Mouse (Mus musculus) small intestine, adult 2 months (tissue): ENCODE results near the gene Ubtf. TPM values are rescaled to one million over a fixed set of nuclear protein-coding genes. Genes with fewer than 3 reads are reported as not detected.

ENCODE experiments used
- H3K27ac ChIP-seq: fragments of 200-500 bp; 2 replicates; pipeline ENCODE4 v1.5.1; 2012; ENCODE audit warnings: low read depth, low read length, control low read depth, inconsistent platforms; ENCODE audit not compliant: insufficient read depth
- H3K27me3 ChIP-seq: fragments of 200-500 bp; 2 replicates; pipeline ENCODE4 v1.6.1; 2012; ENCODE audit warnings: mild to moderate bottlenecking, moderate library complexity, low read length, inconsistent platforms; ENCODE audit not compliant: control insufficient read depth, insufficient read depth
- H3K36me3 ChIP-seq: fragments of 200-500 bp; 2 replicates; pipeline ENCODE4 v1.6.1; 2012; ENCODE audit warnings: mild to moderate bottlenecking, low read length, control low read depth, inconsistent platforms; ENCODE audit not compliant: control insufficient read depth, insufficient read depth
- H3K4me1 ChIP-seq: fragments of 200-500 bp; 2 replicates; pipeline ENCODE4 v1.6.1; 2012; ENCODE audit warnings: low read length, inconsistent platforms, mixed read lengths; ENCODE audit not compliant: control insufficient read depth, insufficient read depth, insufficient read length
- H3K4me3 ChIP-seq: fragments of 200-500 bp; 2 replicates; pipeline ENCODE4 v1.5.1; 2012; ENCODE audit warnings: low read depth, mild to moderate bottlenecking, control low read depth, inconsistent platforms, low read length, moderate library complexity
- CTCF ChIP-seq: fragments of 200-500 bp; IDR thresholded peaks from 2 replicates; pipeline ENCODE4 v1.5.1; 2012; ENCODE audit warnings: low read depth, mild to moderate bottlenecking, control low read depth, inconsistent platforms, low read length, moderate library complexity, mixed read lengths; ENCODE audit not compliant: insufficient replicate concordance, insufficient read length; ENCODE audit errors: extremely low read depth
- POLR2A ChIP-seq: fragments of 200-500 bp; IDR thresholded peaks from 2 replicates; pipeline ENCODE4 v1.6.1; 2012; ENCODE audit warnings: low read depth, mild to moderate bottlenecking, control low read depth, inconsistent platforms, low read length, moderate library complexity
- WGBS: fragments of 180-500 bp; shearing (Covaris S2); methylation state at CpG from one replicate; pipeline ENCODE4 v1.1.7; 2018; 5-methylcytosine and 5-hydroxymethylcytosine counted together
- polyA plus RNA-seq: library from polyadenylated mRNA; depleted of rRNA; stranded (reverse); fragments of >200 nt; gene quantifications from 2 replicates; pipeline ENCODE4 v1.2.3, GENCODE M21; 2012

Gene Ubtf
- polyA plus RNA-seq, 1 experiment = 17.6 TPM

- Histone ChIP-seq H3K27me3 (no peaks in the 10 kb centered on the region), H3K36me3 (peaks cover 12% of the 10 kb centered on the region), H3K27ac (peak overlapping the region; percentile 97), H3K4me3 (peak overlapping the region; percentile 100), H3K4me1 (peaks cover 14% of the 10 kb centered on the region)
- whole genome bisulfite sequencing = under 1% methylated on average over 81 of the region's 84 CpGs
- TF ChIP-seq CTCF = no peak
Measured at GRCm38 (mm10) chr11:102318576-102319409, 749 bp downstream of the Ubtf start.

- WGBS = under 1% methylated on average over 52 of the region's 77 CpGs
- TF ChIP-seq CTCF = no peak
- peak; percentile 4; the same call in 1 of the 2 replicates for TF ChIP-seq POLR2A
- Histone ChIP-seq H3K36me3 (peaks cover 19% of the 10 kb centered on the region), H3K27ac (peak overlapping the region; percentile 97), H3K27me3 (no peaks in the 10 kb centered on the region), H3K4me3 (peak overlapping the region; percentile 100), H3K4me1 (peaks cover 14% of the 10 kb centered on the region)
Measured at GRCm38 (mm10) chr11:102317901-102318575, 1.5 kb downstream of the Ubtf start.

- TF ChIP-seq CTCF = peak; percentile 18; the same call in 1 of the 2 replicates
- TF ChIP-seq POLR2A = no peak
- under 1% methylated on average over 80 of the region's 87 CpGs for WGBS
- Histone ChIP-seq H3K27ac (peak overlapping the region; percentile 100), H3K4me1 (peaks cover 14% of the 10 kb centered on the region), H3K4me3 (peak overlapping the region; percentile 100), H3K36me3 (peaks cover 26% of the 10 kb centered on the region), H3K27me3 (no peaks in the 10 kb centered on the region)
Measured at GRCm38 (mm10) chr11:102317298-102317900, 2.1 kb downstream of the Ubtf start.

GRCm38 (mm10) chr11:102316572-102317297 lies 2.8 kb downstream of the Ubtf start:
- no peaks in the 10 kb centered on the region for H3K27me3 ChIP-seq
- WGBS = under 1% methylated on average over 77 of the region's 80 CpGs
- H3K36me3 ChIP-seq = peaks cover 26% of the 10 kb centered on the region
- peak overlapping the region; percentile 100 for H3K4me3 ChIP-seq
- TF ChIP-seq CTCF (no peak), POLR2A (peak; percentile 53; the same call in 1 of the 2 replicates)
- H3K27ac ChIP-seq = peak overlapping the region; percentile 100
- peaks cover 14% of the 10 kb centered on the region for H3K4me1 ChIP-seq

GRCm38 (mm10) chr11:102315690-102316571 lies 3.6 kb downstream of the Ubtf start:
- Histone ChIP-seq H3K4me1 (peaks cover 19% of the 10 kb centered on the region), H3K4me3 (peak overlapping the region; percentile 100), H3K36me3 (peaks cover 26% of the 10 kb centered on the region), H3K27ac (peak overlapping the region; percentile 51), H3K27me3 (no peaks in the 10 kb centered on the region)
- peak; percentile 23; the same call in 1 of the 2 replicates for TF ChIP-seq POLR2A
- TF ChIP-seq CTCF = no peak
- 5% methylated on average over 14 of the region's 14 CpGs for WGBS

- TF ChIP-seq CTCF = no peak
- no peak for TF ChIP-seq POLR2A
- Histone ChIP-seq H3K4me1 (peaks cover 27% of the 10 kb centered on the region), H3K4me3 (no peak overlapping the region), H3K27ac (no peak overlapping the region), H3K36me3 (peaks cover 26% of the 10 kb centered on the region), H3K27me3 (no peaks in the 10 kb centered on the region)
- 78% methylated on average over 12 of the region's 12 CpGs for WGBS
Measured at GRCm38 (mm10) chr11:102314321-102314720, 5.2 kb downstream of the Ubtf start.
